31 mouse cellular contexts compared by ENCODE assay signal in the genomic region with DNA sequence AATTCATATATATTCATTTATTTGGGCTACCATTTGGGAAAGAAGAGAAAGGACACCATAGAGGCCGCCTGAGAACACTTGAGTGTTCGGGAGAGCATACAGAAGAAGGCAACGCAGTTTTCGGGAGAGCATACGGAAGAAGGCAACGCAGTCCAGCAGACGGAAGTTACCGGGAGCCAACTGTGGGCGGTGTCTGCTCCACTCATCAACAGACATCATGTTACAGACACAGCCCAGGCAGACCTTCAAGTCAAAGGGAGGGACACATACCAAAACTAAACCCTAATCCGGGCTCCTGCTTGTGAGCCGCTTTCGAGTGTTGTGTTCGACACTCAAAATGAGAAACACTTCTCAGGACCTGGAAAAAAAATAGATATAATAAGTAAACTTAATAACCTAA. TPM values are rescaled to one million over a fixed set of nuclear protein-coding genes. Genes with fewer than 3 reads are reported as not detected.
DNase-seq lines count a peak whose midpoint lies in the region; ATAC-seq and TF ChIP-seq lines count a peak whose summit lies in the region.
"Had no signal": no experiment of that assay in that cellular context is flagged by ENCODE, and none has a peak within 500 bp of the region (broad histone marks: within the 10 kb centered on the region; RNA-seq: fewer than 3 reads in every experiment).

No protein-coding gene starts in this region.

- no peak overlapping the region for H3K4me2 ChIP-seq in heart, embryonic 12.5 days
- H3K4me2 ChIP-seq: hindbrain, embryonic 13.5 days; liver, embryonic 12.5 days; midbrain, embryonic 11.5 days; neural tube, embryonic 12.5 days; stomach, embryonic 15.5 days had no signal

- H3K27ac ChIP-seq in heart, embryonic 12.5 days (ENCODE audit: poor library complexity, severe bottlenecking), result no peak overlapping the region
- H3K27ac ChIP-seq in ES-E14 (ENCODE audit: insufficient read depth, low read depth, low read length, poor library complexity, severe bottlenecking), result peak overlapping the region; percentile 16; the same call in 1 of the 2 replicates
- no peak overlapping the region for H3K27ac ChIP-seq in brown adipose tissue, adult 24 weeks (replicated peaks; ENCODE audit: low read depth, low read length)
- H3K27ac ChIP-seq: hindbrain, embryonic 13.5 days; liver, embryonic 12.5 days; neural tube, embryonic 12.5 days; stomach, embryonic 15.5 days had no signal

- no peak overlapping the region for H3K9ac ChIP-seq in heart, embryonic 12.5 days
- H3K9ac ChIP-seq in ES-E14 (ENCODE audit: insufficient read depth, low read depth, low read length, poor library complexity, severe bottlenecking), result peak overlapping the region; percentile 35; the same call in 1 of the 2 replicates
- H3K9ac ChIP-seq: forebrain, postnatal 0 days; hindbrain, embryonic 13.5 days; liver, embryonic 12.5 days; liver, postnatal 0 days; neural tube, embryonic 12.5 days; stomach, embryonic 15.5 days had no signal

- in situ Hi-C loops in ES-E14 (cut with MboI; ENCODE audit: low sequenced_read_pairs in 2 of 2, unreplicated experiment in 2 of 2), result no loop called here

- peaks cover 39% of the 10 kb centered on the region for H3K36me3 ChIP-seq in heart, embryonic 12.5 days
- peaks cover 16% of the 10 kb centered on the region for H3K36me3 ChIP-seq in ES-E14 (ENCODE audit: control insufficient read depth, insufficient read depth, low read length, poor library complexity, severe bottlenecking)

- DNase-seq in heart, adult 18-20 months, result peak; percentile 52 to 57
- no peak for DNase-seq in ES-E14 (ENCODE audit: low read depth, low spot score)
- peak; percentile 27 for DNase-seq in heart, postnatal 4 days
- no peak for DNase-seq in spleen, postnatal 4 days (ENCODE audit: low spot score in 2 of 2)
- no peak for DNase-seq in urinary bladder, postnatal 25 days (ENCODE audit: low spot score)
- DNase-seq: adrenal gland, postnatal 25 days; B cell, adult 2 months; cerebellum, adult 18-20 months; cerebellum, postnatal 14 days; forebrain, postnatal 0 days; kidney, adult 8-10 months; kidney, postnatal 10 days; layer of hippocampus, postnatal 36 days; left cerebral cortex, postnatal 4 days; liver, postnatal 0 days; lung, postnatal 36 days; thymus, postnatal 14 days had no signal

- ATAC-seq in heart, embryonic 12.5 days (ENCODE audit: insufficient number of reproducible peaks, low FRiP score), result no peak
- ATAC-seq: forebrain, postnatal 0 days; intestine, embryonic 16.5 days; liver, embryonic 12.5 days; liver, postnatal 0 days; midbrain, embryonic 16.5 days; Patski had no signal

- WGBS in heart, embryonic 12.5 days, result 84% methylated on average over 13 of the region's 13 CpGs

- peaks cover 27% of the 10 kb centered on the region for H3K4me1 ChIP-seq in heart, embryonic 12.5 days (replicated peaks)
- H3K4me1 ChIP-seq in ES-E14 (ENCODE audit: control insufficient read depth in 2 of 2, insufficient read depth in 2 of 2, low read length in 2 of 2, poor library complexity in 1 of 2), result peaks cover 8 to 10% of the 10 kb centered on the region in 2 experiments
- H3K4me1 ChIP-seq in brown adipose tissue, adult 24 weeks (ENCODE audit: control insufficient read depth, insufficient read depth, insufficient read length, low read length), result peaks cover 3% of the 10 kb centered on the region; the same call in 1 of the 2 replicates

- H3K27me3 ChIP-seq in heart, embryonic 12.5 days (replicated peaks), result no peaks in the 10 kb centered on the region
- H3K27me3 ChIP-seq: hindbrain, embryonic 13.5 days; liver, embryonic 12.5 days; neural tube, embryonic 12.5 days; Patski; stomach, embryonic 15.5 days had no signal

- no peak overlapping the region for H3K4me3 ChIP-seq in heart, embryonic 12.5 days
- H3K4me3 ChIP-seq in ES-E14 (ENCODE audit: insufficient read depth in 1 of 2, low read depth in 1 of 2, low read length in 2 of 2, poor library complexity in 1 of 2, severe bottlenecking in 1 of 2), result peak overlapping the region in 1 of 2 experiments; percentile 14; a peak in 1 of 4 replicates
- 0 out of 2 replicates have a peak overlapping the region, but pooled peaks have one; percentile 2 for H3K4me3 ChIP-seq in brown adipose tissue, adult 24 weeks (ENCODE audit: insufficient read depth, low read depth, low read length)
- H3K4me3 ChIP-seq: erythroblast, embryonic 14.5 days; hindbrain, embryonic 13.5 days; liver, embryonic 12.5 days; neural tube, embryonic 12.5 days; stomach, embryonic 15.5 days had no signal

- no peaks in the 10 kb centered on the region for H3K9me3 ChIP-seq in heart, embryonic 12.5 days (replicated peaks)
- H3K9me3 ChIP-seq in ES-E14 (ENCODE audit: control insufficient read depth, insufficient read depth, low read depth, low read length), result no peaks in the 10 kb centered on the region
- H3K9me3 ChIP-seq: hindbrain, embryonic 13.5 days; liver, embryonic 12.5 days; neural tube, embryonic 12.5 days; stomach, embryonic 15.5 days had no signal

TF ChIP-seq in ES-E14, 5 proteins besides CTCF, POLR2A, EP300 and RAD21:
- no peak for TF ChIP-seq ZC3H11A (IDR thresholded peaks at IDR 0.05; ENCODE audit: borderline replicate concordance, low read depth, low read length)
- no peak for TF ChIP-seq HCFC1 (IDR thresholded peaks at IDR 0.05; ENCODE audit: borderline replicate concordance, insufficient read depth, low read length)
- no peak for TF ChIP-seq ZNF384 (IDR thresholded peaks at IDR 0.05; ENCODE audit: low read depth, low read length)
- TF ChIP-seq MAFK (IDR thresholded peaks at IDR 0.05; ENCODE audit: insufficient read depth, low read depth, low read length), result no peak
- no peak for TF ChIP-seq CHD2 (IDR thresholded peaks at IDR 0.05; ENCODE audit: low read depth, low read length)

RNA-seq across cellular contexts. Expression of gene Acadm, which starts 2.8 kb away (rescaled TPM):
- total RNA-seq in heart, adult 18-20 months (2021), result 1,000 to 10,000 TPM; 1,411 to 1,781 TPM
- 181 and 188 TPM in 2 replicates for polyA plus RNA-seq in heart, embryonic 12.5 days (2016; fragmentation: Nextera tagmentation; extraction: Ambion mirVana)
- 94.5 and 101 TPM in 2 replicates for total RNA-seq in ES-E14 (2012; rRNA removed)
- polyA plus RNA-seq in brown adipose tissue, adult 24 weeks (2012; ENCODE audit: insufficient read depth, insufficient read length, missing spikeins), result 2,059 and 2,452 TPM in 2 replicates
- total RNA-seq in heart, postnatal 4 days (2021), result 100 to 1,000 TPM; 579 to 585 TPM

RNA-seq across cellular contexts. Expression of gene Rabggtb, which starts 28.8 kb away (rescaled TPM):
- 10 to 100 TPM; 91.9 to 99.4 TPM for total RNA-seq in heart, adult 18-20 months (2021)
- polyA plus RNA-seq in heart, embryonic 12.5 days (2016; fragmentation: Nextera tagmentation; extraction: Ambion mirVana), result 51.5 and 52.6 TPM in 2 replicates
- total RNA-seq in ES-E14 (2012; rRNA removed), result 243 and 307 TPM in 2 replicates
- 58.5 and 83.9 TPM in 2 replicates for polyA plus RNA-seq in brown adipose tissue, adult 24 weeks (2012; ENCODE audit: insufficient read depth, insufficient read length, missing spikeins)
- 100 to 1,000 TPM; 108 to 110 TPM for total RNA-seq in heart, postnatal 4 days (2021)

RNA-seq across cellular contexts. Expression of gene Slc44a5, which starts 31.6 kb away (rescaled TPM):
- under 1 TPM; 0.13 to 0.17 TPM for total RNA-seq in heart, adult 18-20 months (2021)
- polyA plus RNA-seq in heart, embryonic 12.5 days (2016; fragmentation: Nextera tagmentation; extraction: Ambion mirVana), result 1.7 and 2.0 TPM in 2 replicates
- total RNA-seq in ES-E14 (2012; rRNA removed), result 0.09 and 0.16 TPM in 2 replicates
- not detected in 2 replicates for polyA plus RNA-seq in brown adipose tissue, adult 24 weeks (2012; ENCODE audit: insufficient read depth, insufficient read length, missing spikeins)
- under 1 TPM; 0.29 to 0.50 TPM for total RNA-seq in heart, postnatal 4 days (2021)
- total RNA-seq: adrenal gland, postnatal 25 days; megakaryocyte, adult 5-6 weeks; MEL had no signal
- polyA plus RNA-seq: erythroblast, embryonic 14.5 days had no signal

RNA-seq across cellular contexts. Expression of gene Msh4, which starts 35.7 kb away (rescaled TPM):
- total RNA-seq in heart, adult 18-20 months (2021), result under 1 TPM in 1 of 2 experiments, not detected in 1; 0.08 TPM
- 0.05 TPM in 1 of 2 replicates, not detected in the other for polyA plus RNA-seq in heart, embryonic 12.5 days (2016; fragmentation: Nextera tagmentation; extraction: Ambion mirVana)
- total RNA-seq in ES-E14 (2012; rRNA removed), result 1.4 and 2.0 TPM in 2 replicates
- not detected in 2 replicates for polyA plus RNA-seq in brown adipose tissue, adult 24 weeks (2012; ENCODE audit: insufficient read depth, insufficient read length, missing spikeins)
- under 1 TPM; 0.29 to 0.31 TPM for total RNA-seq in heart, postnatal 4 days (2021)
- total RNA-seq: adrenal gland, adult 18-20 months had no signal
- polyA plus RNA-seq: erythroblast, embryonic 14.5 days; liver, postnatal 0 days; midbrain, embryonic 11.5 days had no signal

Comparison
In these comparisons a context has a peak if more than half of its experiments do, and no peak if none do; other contexts are left out.
1. DNase-seq: peak in heart, adult 18-20 months (2 of 2) and heart, postnatal 4 days (single experiment); none in ES-E14 (single experiment), spleen, postnatal 4 days (0 of 2) and urinary bladder, postnatal 25 days (single experiment).